Mouse (Mus musculus) CD4-positive, CD25-positive, alpha-beta regulatory T cell (primary cell): Measurements from ENCODE around the gene Grm5. TPM values are rescaled to one million over a fixed set of nuclear protein-coding genes. Genes with fewer than 3 reads are reported as not detected.

ENCODE experiments used
- polyA plus RNA-seq: library from polyadenylated mRNA; unstranded; fragments of 100-300 nt; shearing (Covaris generic); gene quantifications from one replicate; pipeline ENCODE4 v1.2.1, GENCODE M21; 2017

Gene Grm5
- 0.17 TPM for polyA plus RNA-seq

GRCm38 (mm10) chr7:87583868-87584267 is at the start of gene Grm5:
TSS of gene Grm5 (plus strand) at chr7:87584168.

Other genes starting within 250 kb of the Grm5 start
- gene Tyr, start 90.7 kb upstream of the Grm5 start, polyA plus RNA-seq: not detected